Mouse (Mus musculus) lung, postnatal 36 days (tissue): Measurements from ENCODE around the gene Rap2a.

Source experiments
- DNase-seq: peaks from one replicate; pipeline ENCODE4 v3.0.0; 2022; ENCODE audit warnings: mixed read lengths

Rap2a gene

DNA sequence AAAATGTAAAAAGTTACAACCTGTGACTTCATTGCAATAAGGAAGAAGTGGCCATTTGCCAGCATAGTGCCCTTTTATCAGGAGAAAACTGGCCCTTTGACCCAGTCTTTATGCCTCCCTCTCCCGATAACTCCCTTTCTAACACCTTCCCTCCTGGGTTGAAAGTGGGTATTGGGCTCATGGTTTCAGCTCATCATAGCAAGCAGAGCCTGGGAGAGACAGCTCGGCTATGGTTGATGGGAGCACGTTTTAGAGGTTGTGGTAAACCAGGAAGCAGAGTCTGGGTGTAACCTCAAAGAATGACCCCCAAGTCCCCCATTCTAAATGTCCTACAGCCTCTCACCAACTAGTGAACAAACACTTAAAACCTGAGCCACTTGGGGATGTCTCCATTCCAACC, 64.7 kb downstream of the Rap2a start:
- no peak for DNase-seq

- no peak for DNase-seq
These were observed 65.6 kb downstream of the Rap2a start for GRCm38 (mm10) chr14:120543846-120544245.

DNA sequence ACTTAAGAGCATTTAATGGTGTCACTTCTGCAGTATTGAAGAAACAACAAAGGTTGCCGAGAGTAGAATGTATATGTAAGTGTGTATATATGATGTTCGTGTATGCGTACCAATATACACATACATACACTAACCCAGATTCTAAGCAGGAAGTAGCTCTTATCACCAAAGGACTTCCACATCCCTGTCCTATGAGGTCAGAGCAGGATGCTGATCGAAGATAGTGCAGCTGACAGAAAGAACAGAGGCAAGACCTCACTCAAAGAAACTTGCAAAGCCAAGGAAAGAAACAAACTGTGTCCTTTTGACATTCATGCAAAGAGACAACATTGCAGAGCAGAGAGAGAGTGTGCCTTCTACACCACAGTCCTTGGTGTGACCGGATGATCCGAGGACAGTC, 66.3 kb downstream of the Rap2a start:
- peak; percentile 33 for DNase-seq

DNA sequence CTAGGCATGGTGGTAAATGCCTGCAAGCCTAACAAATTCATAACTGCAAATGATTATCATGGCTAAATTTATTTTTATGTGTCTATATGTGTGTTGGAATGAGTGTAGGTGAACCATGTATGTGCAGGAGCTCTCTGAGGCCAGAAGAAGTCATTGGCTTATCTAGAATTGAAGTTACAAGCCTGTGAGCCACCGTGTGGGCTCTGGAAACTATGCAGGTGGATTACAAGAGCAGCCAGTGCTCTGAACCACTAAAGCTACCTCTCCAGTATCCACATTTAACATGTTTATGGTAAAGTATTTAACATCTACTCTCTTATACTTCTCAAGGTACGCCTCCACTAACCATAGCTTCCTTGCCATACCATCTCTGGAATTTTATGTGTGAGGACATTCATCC, 66.7 kb downstream of the Rap2a start:
- no peak for DNase-seq
